Mouse (Mus musculus): ENCODE results near the gene Limd2. TPM values are rescaled to one million over a fixed set of nuclear protein-coding genes. Genes with fewer than 3 reads are reported as not detected.
A peak's percentile ranks its signal among the peaks of the same experiment; 100 is the strongest.
"Not testable (repeated sequence)": the region's sequence is repeated elsewhere in the genome, so short reads cannot be mapped to it uniquely, and the experiment has no call there.

Limd2 gene
- 128 and 134 TPM in 2 replicates for polyA plus RNA-seq (2012; rRNA removed)

- no peak for TF ChIP-seq POLR2A (IDR thresholded peaks at IDR 0.05; ENCODE audit: borderline replicate concordance, extremely low read depth, insufficient read depth, insufficient read length, poor library complexity, severe bottlenecking)
- no peak for TF ChIP-seq CTCF (IDR thresholded peaks at IDR 0.05; ENCODE audit: borderline replicate concordance, extremely low read depth, insufficient read depth, insufficient read length)
- peak; percentile 79 for DNase-seq (ENCODE audit: low read depth)
Measured at GRCm38 (mm10) chr11:106160841-106161721, at the start of gene Limd2, which contains the start of gene Gm10840. Limd2 (minus strand) TSS chr11:106160860. Gm10840 (plus strand) TSS chr11:106160850.

- DNase-seq (ENCODE audit: low read depth), result no peak
- TF ChIP-seq CTCF (IDR thresholded peaks at IDR 0.05; ENCODE audit: borderline replicate concordance, extremely low read depth, insufficient read depth, insufficient read length), result no peak
- TF ChIP-seq POLR2A (IDR thresholded peaks at IDR 0.05; ENCODE audit: borderline replicate concordance, extremely low read depth, insufficient read depth, insufficient read length, poor library complexity, severe bottlenecking), result no peak
Measured at GRCm38 (mm10) chr11:106202123-106202465, 41.4 kb upstream of the Limd2 start, which contains the start of gene Strada. Strada (minus strand) TSS chr11:106202168.

- TF ChIP-seq POLR2A (IDR thresholded peaks at IDR 0.05; ENCODE audit: borderline replicate concordance, extremely low read depth, insufficient read depth, insufficient read length, poor library complexity, severe bottlenecking), result no peak
- no peak for TF ChIP-seq CTCF (IDR thresholded peaks at IDR 0.05; ENCODE audit: borderline replicate concordance, extremely low read depth, insufficient read depth, insufficient read length)
- DNase-seq (ENCODE audit: low read depth), result no peak
Measured at GRCm38 (mm10) chr11:106201337-106202122, 40.9 kb upstream of the Limd2 start.

- TF ChIP-seq POLR2A (IDR thresholded peaks at IDR 0.05; ENCODE audit: borderline replicate concordance, extremely low read depth, insufficient read depth, insufficient read length, poor library complexity, severe bottlenecking), result no peak
- no peak for TF ChIP-seq CTCF (IDR thresholded peaks at IDR 0.05; ENCODE audit: borderline replicate concordance, extremely low read depth, insufficient read depth, insufficient read length)
Measured at GRCm38 (mm10) chr11:106200756-106201155, 40.1 kb upstream of the Limd2 start.

GRCm38 (mm10) chr11:106199997-106200396 lies 39.3 kb upstream of the Limd2 start:
- not testable (repeated sequence) for DNase-seq (ENCODE audit: low read depth)

More at GRCm38 (mm10) chr11:106200756-106201155, 40.1 kb upstream of the Limd2 start:
- no peak for DNase-seq (ENCODE audit: low read depth)

GRCm38 (mm10) chr11:106198277-106198676 lies 37.6 kb upstream of the Limd2 start:
- DNase-seq (ENCODE audit: low read depth), result no peak
- TF ChIP-seq POLR2A (IDR thresholded peaks at IDR 0.05; ENCODE audit: borderline replicate concordance, extremely low read depth, insufficient read depth, insufficient read length, poor library complexity, severe bottlenecking), result no peak

GRCm38 (mm10) chr11:106195341-106195740 lies 34.7 kb upstream of the Limd2 start:
- no peak for TF ChIP-seq CTCF (IDR thresholded peaks at IDR 0.05; ENCODE audit: borderline replicate concordance, extremely low read depth, insufficient read depth, insufficient read length)
- TF ChIP-seq POLR2A (IDR thresholded peaks at IDR 0.05; ENCODE audit: borderline replicate concordance, extremely low read depth, insufficient read depth, insufficient read length, poor library complexity, severe bottlenecking), result no peak
- DNase-seq (ENCODE audit: low read depth), result no peak

- no peak for DNase-seq (ENCODE audit: low read depth)
- TF ChIP-seq CTCF (IDR thresholded peaks at IDR 0.05; ENCODE audit: borderline replicate concordance, extremely low read depth, insufficient read depth, insufficient read length) (no peak), POLR2A (IDR thresholded peaks at IDR 0.05; ENCODE audit: borderline replicate concordance, extremely low read depth, insufficient read depth, insufficient read length, poor library complexity, severe bottlenecking) (no peak)
Measured at GRCm38 (mm10) chr11:106194891-106195290, 34.2 kb upstream of the Limd2 start.

- DNase-seq (ENCODE audit: low read depth), result no peak
- TF ChIP-seq CTCF (IDR thresholded peaks at IDR 0.05; ENCODE audit: borderline replicate concordance, extremely low read depth, insufficient read depth, insufficient read length) (no peak), POLR2A (IDR thresholded peaks at IDR 0.05; ENCODE audit: borderline replicate concordance, extremely low read depth, insufficient read depth, insufficient read length, poor library complexity, severe bottlenecking) (no peak)
Measured at GRCm38 (mm10) chr11:106194155-106194541, 33.5 kb upstream of the Limd2 start.

GRCm38 (mm10) chr11:106193371-106194154 lies 32.9 kb upstream of the Limd2 start:
- TF ChIP-seq CTCF (IDR thresholded peaks at IDR 0.05; ENCODE audit: borderline replicate concordance, extremely low read depth, insufficient read depth, insufficient read length) (0 out of 2 replicates have a peak, but pooled peaks have one; percentile 0), POLR2A (IDR thresholded peaks at IDR 0.05; ENCODE audit: borderline replicate concordance, extremely low read depth, insufficient read depth, insufficient read length, poor library complexity, severe bottlenecking) (peak; percentile 60; the same call in 1 of the 2 replicates)
- peak; percentile 99 for DNase-seq (ENCODE audit: low read depth)

Data from brain, embryonic 14.5 days (tissue).